Mouse (Mus musculus) kidney, adult 2 months (tissue): ENCODE data around the gene Olfr782. TPM values are rescaled to one million over a fixed set of nuclear protein-coding genes. Genes with fewer than 3 reads are reported as not detected.

Experiments used
- DNase-seq: peaks from one replicate; pipeline ENCODE4 v3.0.0; 2021
- H3K27ac ChIP-seq: fragments of 200-500 bp; 2 replicates; pipeline ENCODE4 v1.5.1; 2012; ENCODE audit warnings: low read depth, low read length, control low read depth, inconsistent platforms; ENCODE audit not compliant: insufficient read depth
- H3K27me3 ChIP-seq: fragments of 200-500 bp; replicated peaks from 2 replicates; pipeline ENCODE4 v1.6.1; 2012; ENCODE audit warnings: mild to moderate bottlenecking, moderate library complexity, low read length, inconsistent platforms; ENCODE audit not compliant: control insufficient read depth, insufficient read depth
- H3K36me3 ChIP-seq: fragments of 200-500 bp; 2 replicates; pipeline ENCODE4 v1.6.1; 2012; ENCODE audit warnings: mild to moderate bottlenecking, moderate library complexity, low read length, inconsistent platforms; ENCODE audit not compliant: control insufficient read depth, insufficient read depth
- H3K4me1 ChIP-seq: fragments of 200-500 bp; 2 replicates; pipeline ENCODE4 v1.6.1; 2011; ENCODE audit warnings: low read length; ENCODE audit not compliant: control insufficient read depth, insufficient read depth
- H3K4me3 ChIP-seq: fragments of 200-500 bp; 2 replicates; pipeline ENCODE4 v1.5.1; 2011; ENCODE audit warnings: mild to moderate bottlenecking, low read depth, low read length, control low read depth; ENCODE audit not compliant: insufficient read depth
- CTCF ChIP-seq: fragments of 200-500 bp; conservative IDR thresholded peaks from 2 replicates; pipeline ENCODE4 v1.5.1; 2011; ENCODE audit warnings: low read depth, mild to moderate bottlenecking, control low read depth, low read length, moderate library complexity, mixed read lengths; ENCODE audit not compliant: insufficient read depth, insufficient read length
- POLR2A ChIP-seq: fragments of 200-500 bp; IDR thresholded peaks from one replicate; pipeline ENCODE4 v1.6.1; 2011; ENCODE audit warnings: low read depth, low read length, control low read depth
- WGBS: fragments of 180-500 bp; shearing (Covaris S2); methylation state at CpG from one replicate; pipeline ENCODE4 v1.1.7; 2018; 5-methylcytosine and 5-hydroxymethylcytosine counted together
- polyA plus RNA-seq: library from polyadenylated mRNA; depleted of rRNA; stranded (reverse); fragments of >200 nt; gene quantifications from 2 replicates; pipeline ENCODE4 v1.2.3, GENCODE M21; 2012; rRNA removed

The Olfr782 gene
- polyA plus RNA-seq, 1 experiment, result not detected

DNA sequence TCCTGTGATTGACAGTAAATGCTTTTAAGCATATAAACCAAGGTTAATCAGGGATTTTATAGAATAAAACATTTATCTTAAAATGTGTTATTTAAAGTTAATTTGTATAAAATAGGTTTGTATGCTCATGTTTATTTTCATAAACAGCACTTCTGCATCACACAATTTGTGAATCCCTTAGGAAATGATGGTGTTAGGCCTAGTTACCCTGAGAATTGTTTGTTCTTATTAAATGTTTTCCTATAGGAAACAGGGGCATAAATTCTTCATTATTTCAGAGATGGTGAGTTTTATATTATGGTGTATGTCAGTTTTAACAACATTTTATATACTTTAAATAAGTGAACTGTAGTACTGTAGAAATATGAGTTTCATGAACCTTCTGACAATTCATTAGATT is 35.1 kb downstream of the Olfr782 start, which contains the start of gene Olfr784:
Olfr784 (plus strand) TSS at position 301 of the 400 bp plus-strand sequence.
- no peak for TF ChIP-seq POLR2A
- TF ChIP-seq CTCF, result no peak
- no peak within 1 kb of the TSS for H3K27ac ChIP-seq
- no peak within 1 kb of the TSS for H3K4me3 ChIP-seq
- no peak for DNase-seq
- H3K36me3 ChIP-seq, result no peaks in the 10 kb centered on the region
- no peaks in the 10 kb centered on the region for H3K27me3 ChIP-seq
- H3K4me1 ChIP-seq, result no peaks in the 10 kb centered on the region

DNA sequence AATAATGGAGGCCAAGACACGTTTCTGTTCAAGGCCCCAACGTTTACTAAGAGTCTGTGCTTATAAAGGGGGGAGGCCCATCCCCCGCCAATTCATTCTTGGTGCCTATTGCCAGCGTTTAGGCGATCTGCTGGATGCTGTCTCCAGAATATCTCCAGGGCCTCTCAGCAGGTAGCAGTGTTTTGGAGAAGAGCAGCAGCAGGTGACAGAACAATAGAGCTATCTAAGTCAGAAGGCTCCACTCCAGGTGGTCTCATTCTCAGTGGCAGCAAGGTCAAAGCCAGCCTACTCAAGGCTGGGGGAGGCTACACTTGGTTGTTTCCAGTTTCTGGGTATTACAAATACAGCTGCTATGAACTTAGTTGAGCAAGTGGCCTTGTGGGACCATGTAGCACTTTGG is 52.2 kb downstream of the Olfr782 start:
- H3K27ac ChIP-seq, result no peak overlapping the region
- no peaks in the 10 kb centered on the region for H3K27me3 ChIP-seq
- WGBS, result 51% methylated on average over 5 of the region's 5 CpGs
- H3K4me3 ChIP-seq, result no peak overlapping the region
- DNase-seq, result no peak
- no peaks in the 10 kb centered on the region for H3K4me1 ChIP-seq
- TF ChIP-seq POLR2A, result no peak
- TF ChIP-seq CTCF, result no peak
- H3K36me3 ChIP-seq, result no peaks in the 10 kb centered on the region

Other genes with a start within 250 kb of the Olfr782 start
- not detected in 2 replicates for gene Olfr768, start 249.5 kb upstream of the Olfr782 start, polyA plus RNA-seq
- not detected in 2 replicates for gene Olfr769, start 231.0 kb upstream of the Olfr782 start, polyA plus RNA-seq
- not detected in 2 replicates for gene Olfr770, start 209.9 kb upstream of the Olfr782 start, polyA plus RNA-seq
- not detected in 2 replicates for gene Olfr771, start 184.1 kb upstream of the Olfr782 start, polyA plus RNA-seq
- not detected in 2 replicates for gene Olfr772, start 170.9 kb upstream of the Olfr782 start, polyA plus RNA-seq
- not detected in 2 replicates for gene Olfr773, start 161.4 kb upstream of the Olfr782 start, polyA plus RNA-seq
- not detected in 2 replicates for gene Olfr774, start 112.6 kb upstream of the Olfr782 start, polyA plus RNA-seq
- gene Olfr775, start 100.4 kb upstream of the Olfr782 start, polyA plus RNA-seq, result not detected in 2 replicates
- gene Olfr776, start 89.7 kb upstream of the Olfr782 start, polyA plus RNA-seq, result not detected in 2 replicates
- gene Olfr777, start 77.4 kb upstream of the Olfr782 start, polyA plus RNA-seq, result not detected in 2 replicates
- not detected in 2 replicates for gene Olfr780, start 30.7 kb upstream of the Olfr782 start, polyA plus RNA-seq
- gene Olfr781, start 20.0 kb upstream of the Olfr782 start, polyA plus RNA-seq, result not detected in 2 replicates
- gene Olfr784, start 35.2 kb downstream of the Olfr782 start, polyA plus RNA-seq, result not detected in 2 replicates
- gene Olfr785, start 56.6 kb downstream of the Olfr782 start, polyA plus RNA-seq, result not detected in 2 replicates
- gene Olfr786, start 78.5 kb downstream of the Olfr782 start, polyA plus RNA-seq, result not detected in 2 replicates
- not detected in 2 replicates for gene Olfr787, start 113.0 kb downstream of the Olfr782 start, polyA plus RNA-seq
- gene Olfr788, start 122.1 kb downstream of the Olfr782 start, polyA plus RNA-seq, result not detected in 2 replicates
- gene Olfr789, start 135.9 kb downstream of the Olfr782 start, polyA plus RNA-seq, result not detected in 2 replicates
- not detected in 2 replicates for gene Olfr790, start 149.6 kb downstream of the Olfr782 start, polyA plus RNA-seq
- not detected in 2 replicates for gene Olfr791, start 172.9 kb downstream of the Olfr782 start, polyA plus RNA-seq
- gene Olfr792, start 190.3 kb downstream of the Olfr782 start, polyA plus RNA-seq, result not detected in 2 replicates
- gene Olfr794, start 218.8 kb downstream of the Olfr782 start, polyA plus RNA-seq, result not detected in 2 replicates